ENCODE assay signal across 13 mouse cellular contexts in genomic region chr2:93488911-93489587, GRCm38 (mm10). TPM values are rescaled to one million over a fixed set of nuclear protein-coding genes. Genes with fewer than 3 reads are reported as not detected.
DNase-seq lines count a peak whose midpoint lies in the region; ATAC-seq and TF ChIP-seq lines count a peak whose summit lies in the region.
"Had no signal": no experiment of that assay in that cellular context is flagged by ENCODE, and none has a peak within 500 bp of the region (broad histone marks: within the 10 kb centered on the region; RNA-seq: fewer than 3 reads in every experiment).

No protein-coding gene starts in this region.

- peak; percentile 45; the same call in 1 of the 2 replicates for ATAC-seq in intestine, embryonic 14.5 days (replicated peaks; ENCODE audit: low FRiP score, low TSS enrichment, low read depth)
- no peak for ATAC-seq in intestine, postnatal 0 days
- ATAC-seq in midbrain, embryonic 14.5 days (ENCODE audit: low FRiP score, low TSS enrichment) = no peak
- 0 out of 2 replicates have a peak, but pooled peaks have one; percentile 30 for ATAC-seq in hindbrain, embryonic 16.5 days
- ATAC-seq in stomach, embryonic 14.5 days (ENCODE audit: insufficient number of reproducible peaks, insufficient read depth, low FRiP score, low read depth) = peak; percentile 44; the same call in 1 of the 2 replicates
- ATAC-seq: activated CD4-positive, CD25-positive, alpha-beta regulatory T cell, adult 4 months had no signal

- no peaks in the 10 kb centered on the region for H3K9me3 ChIP-seq in intestine, embryonic 14.5 days (ENCODE audit: control insufficient read depth, low read length)
- H3K9me3 ChIP-seq in intestine, postnatal 0 days (ENCODE audit: control insufficient read depth) = no peaks in the 10 kb centered on the region
- H3K9me3 ChIP-seq in midbrain, embryonic 10.5 days (replicated peaks) = no peaks in the 10 kb centered on the region
- H3K9me3 ChIP-seq in midbrain, embryonic 14.5 days (ENCODE audit: control insufficient read depth, low read length) = no peaks in the 10 kb centered on the region
- H3K9me3 ChIP-seq in hindbrain, embryonic 16.5 days (ENCODE audit: control insufficient read depth, low read length) = no peaks in the 10 kb centered on the region
- no peaks in the 10 kb centered on the region for H3K9me3 ChIP-seq in stomach, embryonic 14.5 days (ENCODE audit: control insufficient read depth, low read depth, low read length)
- H3K9me3 ChIP-seq: heart, embryonic 15.5 days; liver, embryonic 13.5 days had no signal

- H3K4me3 ChIP-seq in intestine, embryonic 14.5 days (ENCODE audit: low read depth, low read length) = no peak overlapping the region
- H3K4me3 ChIP-seq in intestine, postnatal 0 days (ENCODE audit: low read depth, low read length) = no peak overlapping the region
- no peak overlapping the region for H3K4me3 ChIP-seq in midbrain, embryonic 10.5 days
- no peak overlapping the region for H3K4me3 ChIP-seq in midbrain, embryonic 14.5 days (replicated peaks; ENCODE audit: low read depth, low read length)
- H3K4me3 ChIP-seq in hindbrain, embryonic 16.5 days (ENCODE audit: low read length) = no peak overlapping the region
- no peak overlapping the region for H3K4me3 ChIP-seq in stomach, embryonic 14.5 days (ENCODE audit: low read depth, low read length)
- H3K4me3 ChIP-seq: heart, embryonic 15.5 days; liver, embryonic 13.5 days had no signal

- no peaks in the 10 kb centered on the region for H3K36me3 ChIP-seq in intestine, embryonic 14.5 days (ENCODE audit: control insufficient read depth, insufficient read depth, low read length)
- H3K36me3 ChIP-seq in intestine, postnatal 0 days (ENCODE audit: control insufficient read depth, insufficient read depth) = no peaks in the 10 kb centered on the region
- H3K36me3 ChIP-seq in midbrain, embryonic 10.5 days = no peaks in the 10 kb centered on the region
- H3K36me3 ChIP-seq in midbrain, embryonic 14.5 days (ENCODE audit: control insufficient read depth, insufficient read depth, low read length) = no peaks in the 10 kb centered on the region
- no peaks in the 10 kb centered on the region for H3K36me3 ChIP-seq in hindbrain, embryonic 16.5 days (ENCODE audit: control insufficient read depth, insufficient read depth, low read length)
- no peaks in the 10 kb centered on the region for H3K36me3 ChIP-seq in stomach, embryonic 14.5 days (ENCODE audit: control insufficient read depth, insufficient read depth, low read length)
- H3K36me3 ChIP-seq: heart, embryonic 15.5 days; liver, embryonic 13.5 days had no signal

- no peak overlapping the region for H3K27ac ChIP-seq in intestine, embryonic 14.5 days (ENCODE audit: low read depth)
- H3K27ac ChIP-seq in intestine, postnatal 0 days (ENCODE audit: low read depth, low read length) = no peak overlapping the region
- H3K27ac ChIP-seq in midbrain, embryonic 10.5 days (replicated peaks) = no peak overlapping the region
- H3K27ac ChIP-seq in midbrain, embryonic 14.5 days (replicated peaks; ENCODE audit: low read depth, low read length) = no peak overlapping the region
- no peak overlapping the region for H3K27ac ChIP-seq in hindbrain, embryonic 16.5 days (ENCODE audit: low read depth, low read length)
- H3K27ac ChIP-seq in stomach, embryonic 14.5 days (ENCODE audit: low read length) = no peak overlapping the region
- H3K27ac ChIP-seq: heart, embryonic 15.5 days; liver, embryonic 13.5 days had no signal

- H3K9ac ChIP-seq in intestine, embryonic 14.5 days (ENCODE audit: low read length) = no peak overlapping the region
- no peak overlapping the region for H3K9ac ChIP-seq in intestine, postnatal 0 days (ENCODE audit: low read depth, low read length)
- H3K9ac ChIP-seq in midbrain, embryonic 14.5 days (replicated peaks; ENCODE audit: low read length) = no peak overlapping the region
- no peak overlapping the region for H3K9ac ChIP-seq in hindbrain, embryonic 16.5 days (ENCODE audit: low read depth, low read length)
- H3K9ac ChIP-seq in stomach, embryonic 14.5 days (replicated peaks; ENCODE audit: low read depth, low read length) = no peak overlapping the region
- H3K9ac ChIP-seq: heart, embryonic 15.5 days; liver, embryonic 13.5 days had no signal

- 0 out of 2 replicates have a peak, but pooled peaks cover 10% of the 10 kb centered on the region for H3K4me1 ChIP-seq in intestine, embryonic 14.5 days (replicated peaks; ENCODE audit: control insufficient read depth, insufficient read depth, low read length)
- no peaks in the 10 kb centered on the region for H3K4me1 ChIP-seq in intestine, postnatal 0 days (replicated peaks; ENCODE audit: control insufficient read depth, insufficient read depth, low read length)
- H3K4me1 ChIP-seq in midbrain, embryonic 10.5 days = peaks cover 8% of the 10 kb centered on the region
- H3K4me1 ChIP-seq in midbrain, embryonic 14.5 days (ENCODE audit: control insufficient read depth, insufficient read depth, low read length) = no peaks in the 10 kb centered on the region
- no peaks in the 10 kb centered on the region; the same call in 1 of the 2 replicates for H3K4me1 ChIP-seq in hindbrain, embryonic 16.5 days (ENCODE audit: control insufficient read depth, insufficient read depth, low read depth, low read length)
- peaks cover 6% of the 10 kb centered on the region; the same call in 1 of the 2 replicates for H3K4me1 ChIP-seq in stomach, embryonic 14.5 days (ENCODE audit: control insufficient read depth, insufficient read depth, low read length)
- H3K4me1 ChIP-seq: heart, embryonic 15.5 days; liver, embryonic 13.5 days had no signal

- no peak for DNase-seq in intestine, embryonic 14.5 days (ENCODE audit: low spot score)
- peak; percentile 40 for DNase-seq in midbrain, embryonic 10.5 days (ENCODE audit: low spot score)
- DNase-seq in midbrain, embryonic 14.5 days = no peak
- no peak for DNase-seq in ovary, postnatal 10 days (ENCODE audit: low spot score)
- DNase-seq in frontal cortex, postnatal 25 days (ENCODE audit: low spot score in 2 of 2) = no peak
- DNase-seq: cerebellum, adult 18-20 months; liver, embryonic 13.5 days; thymus, postnatal 14 days had no signal

- no peaks in the 10 kb centered on the region; the same call in 1 of the 2 replicates for H3K27me3 ChIP-seq in intestine, embryonic 14.5 days (replicated peaks; ENCODE audit: control insufficient read depth, insufficient read depth, low read length)
- no peaks in the 10 kb centered on the region for H3K27me3 ChIP-seq in intestine, postnatal 0 days (replicated peaks; ENCODE audit: control insufficient read depth, insufficient read depth, low read length)
- peaks cover 31% of the 10 kb centered on the region for H3K27me3 ChIP-seq in midbrain, embryonic 10.5 days (ENCODE audit: low read depth, poor library complexity, severe bottlenecking)
- H3K27me3 ChIP-seq in midbrain, embryonic 14.5 days (ENCODE audit: control insufficient read depth, insufficient read depth, low read length) = no peaks in the 10 kb centered on the region
- H3K27me3 ChIP-seq in hindbrain, embryonic 16.5 days (replicated peaks; ENCODE audit: control insufficient read depth, insufficient read depth, low read length) = no peaks in the 10 kb centered on the region
- H3K27me3 ChIP-seq in stomach, embryonic 14.5 days (ENCODE audit: control insufficient read depth, insufficient read depth, low read length) = no peaks in the 10 kb centered on the region

- 27% methylated on average over 19 of the region's 19 CpGs for WGBS in intestine, embryonic 14.5 days
- 35% methylated on average over 19 of the region's 19 CpGs for WGBS in intestine, postnatal 0 days
- WGBS in midbrain, embryonic 10.5 days = 37% methylated on average over 19 of the region's 19 CpGs
- 36% methylated on average over 19 of the region's 19 CpGs for WGBS in midbrain, embryonic 14.5 days
- 33% methylated on average over 19 of the region's 19 CpGs for WGBS in hindbrain, embryonic 16.5 days
- 23% methylated on average over 19 of the region's 19 CpGs for WGBS in stomach, embryonic 14.5 days

- TF ChIP-seq CTCF in intestine, postnatal 0 days (IDR thresholded peaks at IDR 0.05; ENCODE audit: low read depth) = no peak; the same call in 1 of the 2 replicates

- H3K4me2 ChIP-seq in intestine, embryonic 14.5 days (ENCODE audit: low read length) = no peak overlapping the region
- no peak overlapping the region for H3K4me2 ChIP-seq in intestine, postnatal 0 days (replicated peaks; ENCODE audit: low read depth)
- no peak overlapping the region for H3K4me2 ChIP-seq in midbrain, embryonic 14.5 days (ENCODE audit: low read length)
- no peak overlapping the region for H3K4me2 ChIP-seq in hindbrain, embryonic 16.5 days (ENCODE audit: low read length)
- no peak overlapping the region for H3K4me2 ChIP-seq in stomach, embryonic 14.5 days (replicated peaks; ENCODE audit: low read depth, low read length)
- H3K4me2 ChIP-seq: heart, embryonic 15.5 days; liver, embryonic 13.5 days had no signal

RNA-seq across cellular contexts. Expression of gene Cd82, which starts 26.1 kb away (rescaled TPM):
- 41.3 and 43.4 TPM in 2 replicates for polyA plus RNA-seq in intestine, embryonic 14.5 days (2014; fragmentation: Nextera tagmentation; extraction: Ambion mirVana)
- 184 and 199 TPM in 2 replicates for polyA plus RNA-seq in intestine, postnatal 0 days (2015; fragmentation: Nextera tagmentation; extraction: Ambion mirVana)
- polyA plus RNA-seq in midbrain, embryonic 10.5 days (2016; fragmentation: Nextera tagmentation; extraction: Ambion mirVana) = 5.1 and 5.9 TPM in 2 replicates
- polyA plus RNA-seq in midbrain, embryonic 14.5 days (2014; fragmentation: Nextera tagmentation; extraction: Ambion mirVana) = 12.6 and 14.1 TPM in 2 replicates
- polyA plus RNA-seq in hindbrain, embryonic 16.5 days (2015; fragmentation: Nextera tagmentation; extraction: Ambion mirVana) = 24.5 and 26.8 TPM in 2 replicates
- polyA plus RNA-seq in stomach, embryonic 14.5 days (2014; fragmentation: Nextera tagmentation; extraction: Ambion mirVana) = 45.3 and 48.9 TPM in 2 replicates

Comparison
In these comparisons a context has a peak if more than half of its experiments do, and no peak if none do; other contexts are left out.
1. ATAC-seq: peak in intestine, embryonic 14.5 days (single experiment), hindbrain, embryonic 16.5 days (single experiment) and stomach, embryonic 14.5 days (single experiment); none in intestine, postnatal 0 days (single experiment) and midbrain, embryonic 14.5 days (single experiment).